Mouse (Mus musculus) neural tube, embryonic 12.5 days (tissue): ENCODE measurements at regions not wholly inside any gene's neighbourhood (a gene's known extent, or its start where the extent isn't known, plus 50 kb on each side); places are given as distances from the start of the nearest gene placed in this dataset.

ENCODE experiments used
- ATAC-seq: fragments of 200-750 bp; cut with Nextera tagmentation; 2 replicates; pipeline ENCODE4 v1.8.0; 2017; ENCODE audit warnings: low read depth, mild to moderate bottlenecking, moderate TSS enrichment, moderate library complexity; ENCODE audit not compliant: low FRiP score
- H3K27ac ChIP-seq: fragments of 300-500 bp; sonication (generic); 2 replicates; pipeline ENCODE4 v1.5.1; 2016
- H3K27me3 ChIP-seq: fragments of 300-500 bp; sonication (generic); replicated peaks from 2 replicates; pipeline ENCODE4 v1.6.1; 2016; ENCODE audit warnings: mild to moderate bottlenecking
- H3K36me3 ChIP-seq: fragments of 300-500 bp; sonication (generic); 2 replicates; pipeline ENCODE4 v1.6.1; 2016; ENCODE audit warnings: mild to moderate bottlenecking
- H3K4me1 ChIP-seq: fragments of 300-500 bp; sonication (generic); 2 replicates; pipeline ENCODE4 v1.6.1; 2016
- H3K4me2 ChIP-seq: fragments of 300-500 bp; sonication (generic); replicated peaks from 2 replicates; pipeline ENCODE4 v1.6.1; 2016; ENCODE audit warnings: mild to moderate bottlenecking
- H3K4me3 ChIP-seq: fragments of 300-500 bp; sonication (generic); 2 replicates; pipeline ENCODE4 v1.5.1; 2016
- H3K9ac ChIP-seq: fragments of 300-500 bp; sonication (generic); 2 replicates; pipeline ENCODE4 v1.6.1; 2016; ENCODE audit warnings: mild to moderate bottlenecking
- H3K9me3 ChIP-seq: fragments of 300-500 bp; sonication (generic); 2 replicates; pipeline ENCODE4 v1.6.1; 2016; ENCODE audit warnings: mild to moderate bottlenecking
- WGBS: fragments of 180-500 bp; shearing (Covaris S2); methylation state at CpG from one replicate; pipeline ENCODE4 v1.1.7; 2016; 5-methylcytosine and 5-hydroxymethylcytosine counted together

GRCm38 (mm10) chr12:10016710-10017581 lies 352.8 kb upstream of the Nt5c1b start:
- no peaks in the 10 kb centered on the region for H3K27me3 ChIP-seq
- no peaks in the 10 kb centered on the region for H3K4me1 ChIP-seq
- ATAC-seq, result no peak
- WGBS, result 81% methylated on average over 15 of the region's 15 CpGs
- H3K27ac ChIP-seq, result no peak overlapping the region
- H3K9me3 ChIP-seq, result no peaks in the 10 kb centered on the region
- no peak overlapping the region for H3K4me3 ChIP-seq
- H3K36me3 ChIP-seq, result no peaks in the 10 kb centered on the region
- H3K9ac ChIP-seq, result no peak overlapping the region
- H3K4me2 ChIP-seq, result no peak overlapping the region

- no peak overlapping the region for H3K4me2 ChIP-seq
- ATAC-seq, result no peak
- 71% methylated on average over 8 of the region's 8 CpGs for whole genome bisulfite sequencing
- H3K9ac ChIP-seq, result no peak overlapping the region
- H3K27ac ChIP-seq, result no peak overlapping the region
- H3K4me3 ChIP-seq, result no peak overlapping the region
- H3K36me3 ChIP-seq, result no peaks in the 10 kb centered on the region
- H3K9me3 ChIP-seq, result no peaks in the 10 kb centered on the region
- no peaks in the 10 kb centered on the region for H3K4me1 ChIP-seq
- H3K27me3 ChIP-seq, result no peaks in the 10 kb centered on the region
Measured at GRCm38 (mm10) chr12:10035479-10035878, 334.3 kb upstream of the Nt5c1b start.

- Histone ChIP-seq H3K9me3 (no peaks in the 10 kb centered on the region), H3K4me2 (no peak overlapping the region), H3K27ac (no peak overlapping the region), H3K27me3 (no peaks in the 10 kb centered on the region), H3K4me1 (no peaks in the 10 kb centered on the region), H3K9ac (no peak overlapping the region), H3K36me3 (no peaks in the 10 kb centered on the region), H3K4me3 (no peak overlapping the region)
- WGBS, result 43% methylated on average over 1 of the region's 1 CpGs
- ATAC-seq, result no peak
Measured at GRCm38 (mm10) chr12:10062006-10062514, 307.7 kb upstream of the Nt5c1b start.

GRCm38 (mm10) chr12:10078341-10078740 lies 291.4 kb upstream of the Nt5c1b start:
- Histone ChIP-seq H3K4me1 (no peaks in the 10 kb centered on the region), H3K9ac (no peak overlapping the region), H3K9me3 (no peaks in the 10 kb centered on the region), H3K4me3 (no peak overlapping the region), H3K4me2 (no peak overlapping the region), H3K27ac (no peak overlapping the region), H3K36me3 (no peaks in the 10 kb centered on the region), H3K27me3 (no peaks in the 10 kb centered on the region)
- ATAC-seq, result no peak
- WGBS, result 71% methylated on average over 5 of the region's 5 CpGs

GRCm38 (mm10) chr12:10079482-10079881 lies 290.3 kb upstream of the Nt5c1b start:
- ATAC-seq, result no peak
- Histone ChIP-seq H3K27ac (no peak overlapping the region), H3K4me3 (no peak overlapping the region), H3K4me1 (no peaks in the 10 kb centered on the region), H3K36me3 (no peaks in the 10 kb centered on the region), H3K27me3 (no peaks in the 10 kb centered on the region), H3K4me2 (no peak overlapping the region), H3K9me3 (no peaks in the 10 kb centered on the region), H3K9ac (no peak overlapping the region)
- WGBS, result 89% methylated on average over 9 of the region's 9 CpGs

DNA sequence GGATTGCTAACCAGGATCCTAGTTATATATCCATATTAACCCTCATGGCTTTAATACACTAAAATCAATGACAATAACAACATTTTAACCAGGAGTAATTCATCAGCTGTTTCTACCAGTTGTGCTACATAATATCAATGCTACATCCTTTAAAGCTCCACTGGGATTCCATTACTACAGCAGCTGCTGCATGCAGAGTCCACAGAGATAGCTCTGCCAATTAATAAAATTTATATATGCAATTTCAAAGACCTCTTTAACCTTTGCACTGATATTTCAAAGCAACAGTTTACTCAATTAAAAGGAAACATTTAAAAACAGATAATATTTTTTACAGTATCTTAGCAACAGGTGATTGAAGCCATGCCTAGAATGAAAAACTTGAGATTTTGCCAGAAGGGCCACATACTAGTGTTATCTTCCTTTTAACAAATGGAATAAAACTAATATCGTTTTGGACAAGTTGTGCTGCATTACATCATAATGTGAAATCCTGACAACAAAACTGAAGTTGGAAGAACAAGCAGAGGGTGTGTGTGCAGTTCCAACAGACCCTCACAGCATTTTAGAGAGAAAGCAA lies 256.8 kb upstream of the Nt5c1b start:
- no peak overlapping the region for H3K27ac ChIP-seq
- no peak overlapping the region for H3K9ac ChIP-seq
- no peaks in the 10 kb centered on the region for H3K4me1 ChIP-seq
- no peaks in the 10 kb centered on the region for H3K27me3 ChIP-seq
- H3K4me2 ChIP-seq, result no peak overlapping the region
- H3K4me3 ChIP-seq, result no peak overlapping the region
- ATAC-seq, result no peak
- H3K36me3 ChIP-seq, result no peaks in the 10 kb centered on the region
- no peaks in the 10 kb centered on the region for H3K9me3 ChIP-seq
- 85% methylated on average over 1 of the region's 1 CpGs for WGBS

DNA sequence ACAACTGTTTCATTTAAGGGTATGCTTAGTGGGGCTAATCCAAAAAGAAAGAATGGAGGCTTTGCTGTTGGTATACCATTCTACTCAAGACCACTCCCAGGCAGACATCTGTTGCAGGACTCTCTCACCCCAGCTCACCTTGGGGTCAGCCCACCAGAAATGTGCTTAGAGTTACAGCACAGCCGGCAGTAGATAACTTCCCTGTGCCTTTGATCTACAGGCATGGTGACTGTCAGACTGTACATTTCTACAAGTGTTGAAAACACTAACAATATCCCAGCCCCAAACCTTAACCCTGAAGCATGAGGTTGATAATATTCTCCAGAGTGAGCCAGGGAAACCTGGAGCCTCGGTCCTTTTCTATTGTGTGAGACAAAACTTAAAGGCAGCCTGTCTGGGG lies 247.7 kb upstream of the Nt5c1b start:
- no peak overlapping the region for H3K27ac ChIP-seq

GRCm38 (mm10) chr12:10127995-10128573 lies 241.7 kb upstream of the Nt5c1b start:
- 32% methylated on average over 3 of the region's 3 CpGs for WGBS
- no peak for ATAC-seq
- Histone ChIP-seq H3K9me3 (no peaks in the 10 kb centered on the region), H3K4me1 (no peaks in the 10 kb centered on the region), H3K9ac (no peak overlapping the region), H3K4me3 (no peak overlapping the region), H3K27ac (no peak overlapping the region), H3K36me3 (no peaks in the 10 kb centered on the region), H3K4me2 (no peak overlapping the region), H3K27me3 (no peaks in the 10 kb centered on the region)

More for the DNA sequence above, 247.7 kb upstream of the Nt5c1b start:
- 73% methylated on average over 2 of the region's 2 CpGs for WGBS
- Histone ChIP-seq H3K9me3 (no peaks in the 10 kb centered on the region), H3K4me2 (no peak overlapping the region), H3K27me3 (no peaks in the 10 kb centered on the region), H3K4me1 (no peaks in the 10 kb centered on the region), H3K4me3 (no peak overlapping the region), H3K9ac (no peak overlapping the region), H3K36me3 (no peaks in the 10 kb centered on the region)
- no peak for ATAC-seq

DNA sequence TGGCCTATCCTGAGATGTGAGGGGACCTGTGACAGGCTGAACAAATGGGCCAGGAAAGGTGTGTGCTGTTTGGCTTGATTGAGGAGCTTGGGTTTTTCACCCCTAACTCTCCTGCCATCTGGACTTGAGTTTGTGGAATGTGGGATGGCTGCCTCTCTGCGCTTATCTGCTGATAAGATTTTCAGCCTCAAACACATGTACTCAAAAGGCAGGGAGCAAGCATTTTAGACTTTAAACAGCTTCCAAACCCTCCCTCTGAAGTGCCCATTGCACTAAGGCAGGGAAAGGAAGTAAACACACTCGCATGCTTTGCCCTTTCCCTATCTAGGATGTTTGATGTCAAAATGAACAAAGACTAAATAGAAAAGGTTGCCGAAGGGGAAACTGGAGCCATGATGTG lies 235.6 kb upstream of the Nt5c1b start:
- H3K27ac ChIP-seq, result no peak overlapping the region
- H3K4me1 ChIP-seq, result no peaks in the 10 kb centered on the region
- H3K9ac ChIP-seq, result no peak overlapping the region
- H3K4me3 ChIP-seq, result no peak overlapping the region
- H3K36me3 ChIP-seq, result no peaks in the 10 kb centered on the region
- no peak for ATAC-seq
- H3K27me3 ChIP-seq, result no peaks in the 10 kb centered on the region
- H3K4me2 ChIP-seq, result no peak overlapping the region
- WGBS, result 63% methylated on average over 3 of the region's 3 CpGs
- no peaks in the 10 kb centered on the region for H3K9me3 ChIP-seq

- WGBS, result 68% methylated on average over 2 of the region's 2 CpGs
- Histone ChIP-seq H3K4me3 (no peak overlapping the region), H3K4me2 (no peak overlapping the region), H3K36me3 (no peaks in the 10 kb centered on the region), H3K9me3 (no peaks in the 10 kb centered on the region), H3K4me1 (no peaks in the 10 kb centered on the region), H3K27me3 (no peaks in the 10 kb centered on the region), H3K9ac (no peak overlapping the region), H3K27ac (no peak overlapping the region)
- ATAC-seq, result no peak
Measured at GRCm38 (mm10) chr12:10135915-10136314, 233.9 kb upstream of the Nt5c1b start.

- no peak overlapping the region for H3K4me2 ChIP-seq
- H3K27ac ChIP-seq, result no peak overlapping the region
- H3K4me1 ChIP-seq, result no peaks in the 10 kb centered on the region
- no peaks in the 10 kb centered on the region for H3K9me3 ChIP-seq
- H3K27me3 ChIP-seq, result no peaks in the 10 kb centered on the region
- H3K4me3 ChIP-seq, result no peak overlapping the region
- no peak overlapping the region for H3K9ac ChIP-seq
- ATAC-seq, result no peak
- H3K36me3 ChIP-seq, result no peaks in the 10 kb centered on the region
Measured at GRCm38 (mm10) chr12:10140131-10140530, 229.6 kb upstream of the Nt5c1b start.

GRCm38 (mm10) chr12:10160837-10161236 lies 208.9 kb upstream of the Nt5c1b start:
- no peaks in the 10 kb centered on the region for H3K9me3 ChIP-seq
- no peak overlapping the region for H3K27ac ChIP-seq
- H3K4me2 ChIP-seq, result no peak overlapping the region
- H3K36me3 ChIP-seq, result no peaks in the 10 kb centered on the region
- H3K9ac ChIP-seq, result no peak overlapping the region
- no peak overlapping the region for H3K4me3 ChIP-seq
- 64% methylated on average over 1 of the region's 1 CpGs for WGBS
- ATAC-seq, result no peak
- no peaks in the 10 kb centered on the region for H3K4me1 ChIP-seq
- no peaks in the 10 kb centered on the region for H3K27me3 ChIP-seq
